Mouse (Mus musculus): ENCODE results near the gene Trim65. TPM values are rescaled to one million over a fixed set of nuclear protein-coding genes. Genes with fewer than 3 reads are reported as not detected.

The Trim65 gene
- polyA plus RNA-seq, 1 experiment = 13.3 TPM

- peaks cover 3% of the 10 kb centered on the region; the same call in 1 of the 2 replicates for H3K4me1 ChIP-seq (ENCODE audit: control insufficient read depth, insufficient read depth, insufficient read length, low read length)
- no peak overlapping the region for H3K27ac ChIP-seq (ENCODE audit: insufficient read depth, low read depth, low read length)
- no peak overlapping the region for H3K4me3 ChIP-seq (ENCODE audit: low read depth, low read length)
- H3K36me3 ChIP-seq (ENCODE audit: control insufficient read depth, insufficient read depth, low read length) = peaks cover 25% of the 10 kb centered on the region
- H3K27me3 ChIP-seq (ENCODE audit: control insufficient read depth, insufficient read depth, low read length) = no peaks in the 10 kb centered on the region
- 85% methylated on average over 3 of the region's 3 CpGs for WGBS
- no peak for TF ChIP-seq POLR2A (IDR thresholded peaks at IDR 0.05; ENCODE audit: low read depth, low read length)
- no peak for TF ChIP-seq CTCF (IDR thresholded peaks at IDR 0.05; ENCODE audit: extremely low read depth, insufficient read length, insufficient replicate concordance, low read depth, low read length)
These were observed 38.3 kb upstream of the Trim65 start for GRCm38 (mm10) chr11:116169214-116169613.

GRCm38 (mm10) chr11:116167884-116168439 lies 37.0 kb upstream of the Trim65 start, which contains the start of gene Fbf1:
Gene Fbf1 (minus strand): TSS chr11:116168166.
- WGBS = under 1% methylated on average over 40 of the region's 40 CpGs

GRCm38 (mm10) chr11:116167232-116167631 lies 36.3 kb upstream of the Trim65 start:
- TF ChIP-seq POLR2A (IDR thresholded peaks at IDR 0.05; ENCODE audit: low read depth, low read length) (no peak), CTCF (IDR thresholded peaks at IDR 0.05; ENCODE audit: extremely low read depth, insufficient read length, insufficient replicate concordance, low read depth, low read length) (no peak)
- Histone ChIP-seq H3K27me3 (ENCODE audit: control insufficient read depth, insufficient read depth, low read length) (no peaks in the 10 kb centered on the region), H3K27ac (ENCODE audit: insufficient read depth, low read depth, low read length) (peak overlapping the region; percentile 14; the same call in 1 of the 2 replicates), H3K4me3 (ENCODE audit: low read depth, low read length) (peak overlapping the region; percentile 84), H3K36me3 (ENCODE audit: control insufficient read depth, insufficient read depth, low read length) (peaks cover 8% of the 10 kb centered on the region), H3K4me1 (ENCODE audit: control insufficient read depth, insufficient read depth, insufficient read length, low read length) (peaks cover 3% of the 10 kb centered on the region; the same call in 1 of the 2 replicates)
- 18% methylated on average over 6 of the region's 6 CpGs for WGBS

More at GRCm38 (mm10) chr11:116167884-116168439, 37.0 kb upstream of the Trim65 start, which contains the start of gene Fbf1:
- Histone ChIP-seq H3K4me3 (ENCODE audit: low read depth, low read length) (peak within 1 kb of the TSS; percentile 84), H3K27me3 (ENCODE audit: control insufficient read depth, insufficient read depth, low read length) (no peaks in the 10 kb centered on the region), H3K36me3 (ENCODE audit: control insufficient read depth, insufficient read depth, low read length) (peaks cover 15% of the 10 kb centered on the region), H3K4me1 (ENCODE audit: control insufficient read depth, insufficient read depth, insufficient read length, low read length) (peaks cover 3% of the 10 kb centered on the region; the same call in 1 of the 2 replicates), H3K27ac (ENCODE audit: insufficient read depth, low read depth, low read length) (peak within 1 kb of the TSS; percentile 14)
- TF ChIP-seq CTCF (IDR thresholded peaks at IDR 0.05; ENCODE audit: extremely low read depth, insufficient read length, insufficient replicate concordance, low read depth, low read length) = no peak
- TF ChIP-seq POLR2A (IDR thresholded peaks at IDR 0.05; ENCODE audit: low read depth, low read length) = peak; percentile 66

- H3K4me1 ChIP-seq (ENCODE audit: control insufficient read depth, insufficient read depth, insufficient read length, low read length) = peaks cover 3% of the 10 kb centered on the region; the same call in 1 of the 2 replicates
- TF ChIP-seq CTCF (IDR thresholded peaks at IDR 0.05; ENCODE audit: extremely low read depth, insufficient read length, insufficient replicate concordance, low read depth, low read length) = no peak
- TF ChIP-seq POLR2A (IDR thresholded peaks at IDR 0.05; ENCODE audit: low read depth, low read length) = no peak
- WGBS = 71% methylated on average over 9 of the region's 9 CpGs
- H3K27me3 ChIP-seq (ENCODE audit: control insufficient read depth, insufficient read depth, low read length) = no peaks in the 10 kb centered on the region
- no peak overlapping the region for H3K4me3 ChIP-seq (ENCODE audit: low read depth, low read length)
- H3K36me3 ChIP-seq (ENCODE audit: control insufficient read depth, insufficient read depth, low read length) = peaks cover 3% of the 10 kb centered on the region; the same call in 1 of the 2 replicates
- no peak overlapping the region for H3K27ac ChIP-seq (ENCODE audit: insufficient read depth, low read depth, low read length)
These were observed 32.1 kb upstream of the Trim65 start for GRCm38 (mm10) chr11:116163002-116163401.

GRCm38 (mm10) chr11:116162146-116162545 lies 31.2 kb upstream of the Trim65 start:
- Histone ChIP-seq H3K4me3 (ENCODE audit: low read depth, low read length) (no peak overlapping the region), H3K4me1 (ENCODE audit: control insufficient read depth, insufficient read depth, insufficient read length, low read length) (no peaks in the 10 kb centered on the region), H3K27me3 (ENCODE audit: control insufficient read depth, insufficient read depth, low read length) (no peaks in the 10 kb centered on the region), H3K36me3 (ENCODE audit: control insufficient read depth, insufficient read depth, low read length) (peaks cover 5% of the 10 kb centered on the region; the same call in 1 of the 2 replicates), H3K27ac (ENCODE audit: insufficient read depth, low read depth, low read length) (no peak overlapping the region)
- WGBS = 83% methylated on average over 10 of the region's 10 CpGs
- TF ChIP-seq CTCF (IDR thresholded peaks at IDR 0.05; ENCODE audit: extremely low read depth, insufficient read length, insufficient replicate concordance, low read depth, low read length) (no peak), POLR2A (IDR thresholded peaks at IDR 0.05; ENCODE audit: low read depth, low read length) (no peak)

GRCm38 (mm10) chr11:116161312-116161711 lies 30.4 kb upstream of the Trim65 start:
- no peak overlapping the region for H3K4me3 ChIP-seq (ENCODE audit: low read depth, low read length)
- peaks cover 5% of the 10 kb centered on the region; the same call in 1 of the 2 replicates for H3K36me3 ChIP-seq (ENCODE audit: control insufficient read depth, insufficient read depth, low read length)
- TF ChIP-seq CTCF (IDR thresholded peaks at IDR 0.05; ENCODE audit: extremely low read depth, insufficient read length, insufficient replicate concordance, low read depth, low read length) (no peak), POLR2A (IDR thresholded peaks at IDR 0.05; ENCODE audit: low read depth, low read length) (no peak)
- H3K27me3 ChIP-seq (ENCODE audit: control insufficient read depth, insufficient read depth, low read length) = no peaks in the 10 kb centered on the region
- H3K27ac ChIP-seq (ENCODE audit: insufficient read depth, low read depth, low read length) = no peak overlapping the region
- no peaks in the 10 kb centered on the region for H3K4me1 ChIP-seq (ENCODE audit: control insufficient read depth, insufficient read depth, insufficient read length, low read length)
- 64% methylated on average over 12 of the region's 12 CpGs for WGBS

- Histone ChIP-seq H3K36me3 (ENCODE audit: control insufficient read depth, insufficient read depth, low read length) (peaks cover 19% of the 10 kb centered on the region), H3K4me1 (ENCODE audit: control insufficient read depth, insufficient read depth, insufficient read length, low read length) (no peaks in the 10 kb centered on the region; the same call in 1 of the 2 replicates), H3K4me3 (ENCODE audit: low read depth, low read length) (no peak overlapping the region), H3K27me3 (ENCODE audit: control insufficient read depth, insufficient read depth, low read length) (no peaks in the 10 kb centered on the region), H3K27ac (ENCODE audit: insufficient read depth, low read depth, low read length) (no peak overlapping the region)
- TF ChIP-seq POLR2A (IDR thresholded peaks at IDR 0.05; ENCODE audit: low read depth, low read length) = no peak
- 89% methylated on average over 2 of the region's 2 CpGs for WGBS
These were observed 20.0 kb upstream of the Trim65 start for GRCm38 (mm10) chr11:116150960-116151359.
